Mouse (Mus musculus) layer of hippocampus, adult 8-10 months (tissue): Measurements from ENCODE around the gene Snx4. TPM values are rescaled to one million over a fixed set of nuclear protein-coding genes. Genes with fewer than 3 reads are reported as not detected.
A peak's percentile ranks its signal among the peaks of the same experiment; 100 is the strongest.
"Not testable (repeated sequence)": the region's sequence is repeated elsewhere in the genome, so short reads cannot be mapped to it uniquely, and the experiment has no call there.

Experiments used
- DNase-seq, 2 experiments: peaks; one replicate each; pipeline ENCODE4 v3.0.0; 2022; ENCODE audit warnings: low spot score in 2 of 2
- total RNA-seq, 4 experiments: library from RNA; stranded (reverse); gene quantifications; 2 replicates each; pipeline ENCODE4 v1.2.4; 2022

Gene Snx4
- total RNA-seq: 10 to 100 TPM; 27.0 to 37.8 (median 31.0) TPM

- peak; percentile 82 to 90 for DNase-seq
These were observed at the start of gene Snx4 for GRCm38 (mm10) chr16:33251194-33252051. Gene Snx4 (plus strand): TSS chr16:33251442.

- DNase-seq: no peak
These were observed 40.4 kb upstream of the Snx4 start for GRCm38 (mm10) chr16:33210812-33211211.

- no peak for DNase-seq
These were observed 34.8 kb upstream of the Snx4 start for GRCm38 (mm10) chr16:33216313-33217003.

- not testable (repeated sequence) for DNase-seq
These were observed 33.6 kb upstream of the Snx4 start for GRCm38 (mm10) chr16:33217553-33218085.

GRCm38 (mm10) chr16:33222482-33222881 is 28.8 kb upstream of the Snx4 start:
- DNase-seq: no peak

- DNase-seq: no peak
These were observed 26.9 kb upstream of the Snx4 start for GRCm38 (mm10) chr16:33224381-33224780.

GRCm38 (mm10) chr16:33234128-33234527 is 17.1 kb upstream of the Snx4 start:
- no peak for DNase-seq

GRCm38 (mm10) chr16:33236151-33236550 is 15.1 kb upstream of the Snx4 start:
- DNase-seq: no peak

GRCm38 (mm10) chr16:33239305-33239704 is 11.9 kb upstream of the Snx4 start:
- no peak for DNase-seq

- DNase-seq: no peak
These were observed 9.2 kb upstream of the Snx4 start for GRCm38 (mm10) chr16:33242046-33242445.

- no peak for DNase-seq
These were observed 7.0 kb upstream of the Snx4 start for GRCm38 (mm10) chr16:33244136-33244691.

GRCm38 (mm10) chr16:33244933-33245470 is 6.2 kb upstream of the Snx4 start:
- no peak for DNase-seq

GRCm38 (mm10) chr16:33246526-33246925 is 4.7 kb upstream of the Snx4 start:
- no peak for DNase-seq

GRCm38 (mm10) chr16:33247006-33247405 is 4.2 kb upstream of the Snx4 start:
- DNase-seq: no peak

GRCm38 (mm10) chr16:33250651-33251120 is 556 bp upstream of the Snx4 start:
- no peak for DNase-seq

- no peak for DNase-seq
These were observed 4.4 kb downstream of the Snx4 start for GRCm38 (mm10) chr16:33255601-33256000.

- DNase-seq: no peak
These were observed 7.3 kb downstream of the Snx4 start for GRCm38 (mm10) chr16:33258530-33258929.

- DNase-seq: no peak
These were observed 8.6 kb downstream of the Snx4 start for GRCm38 (mm10) chr16:33259824-33260223.

GRCm38 (mm10) chr16:33260825-33261224 is 9.6 kb downstream of the Snx4 start:
- DNase-seq: no peak

GRCm38 (mm10) chr16:33261584-33262061 is 10.4 kb downstream of the Snx4 start:
- DNase-seq: no peak

GRCm38 (mm10) chr16:33262096-33262495 is 10.9 kb downstream of the Snx4 start:
- DNase-seq: no peak
